Mouse (Mus musculus): Measurements from ENCODE around the gene Slc25a10.

Gene Slc25a10

GRCm38 (mm10) chr11:120539285-120540014 lies 47.8 kb downstream of the Slc25a10 start:
- DNase-seq (ENCODE audit: low read depth, low spot score), result no peak

GRCm38 (mm10) chr11:120541907-120542306 lies 50.3 kb downstream of the Slc25a10 start:
- DNase-seq (ENCODE audit: low read depth, low spot score), result no peak

GRCm38 (mm10) chr11:120542376-120542775 lies 50.7 kb downstream of the Slc25a10 start:
- DNase-seq (ENCODE audit: low read depth, low spot score), result no peak

GRCm38 (mm10) chr11:120545964-120546363 lies 54.3 kb downstream of the Slc25a10 start:
- no peak for DNase-seq (ENCODE audit: low read depth, low spot score)

GRCm38 (mm10) chr11:120547469-120547868 lies 55.8 kb downstream of the Slc25a10 start:
- DNase-seq (ENCODE audit: low read depth, low spot score), result no peak

GRCm38 (mm10) chr11:120548214-120548613 lies 56.6 kb downstream of the Slc25a10 start:
- no peak for DNase-seq (ENCODE audit: low read depth, low spot score)

GRCm38 (mm10) chr11:120548786-120549167 lies 57.1 kb downstream of the Slc25a10 start:
- DNase-seq (ENCODE audit: low read depth, low spot score), result no peak

Data from retina, postnatal 7 days (tissue).